Mouse (Mus musculus) splenic B cell, adult 2 months (primary cell): ENCODE results near the gene Rab37.

Experiments
- DNase-seq: peaks from one replicate; pipeline ENCODE4 v3.0.0-alpha.2; 2011; ENCODE audit warnings: low read depth, low spot score
- H3K27me3 ChIP-seq: 2 replicates; pipeline ENCODE4 v1.6.1; 2012; ENCODE audit warnings: mild to moderate bottlenecking, low read length, moderate library complexity, mixed read lengths; ENCODE audit not compliant: control insufficient read depth, poor library complexity, insufficient read depth, severe bottlenecking
- H3K36me3 ChIP-seq: 2 replicates; pipeline ENCODE4 v1.6.1; 2012; ENCODE audit warnings: mild to moderate bottlenecking, low read length, moderate library complexity, mixed read lengths; ENCODE audit not compliant: control insufficient read depth, poor library complexity, insufficient read depth, severe bottlenecking

Gene Rab37

GRCm38 (mm10) chr11:115100741-115101140 lies 9.5 kb downstream of the Rab37 start:
- DNase-seq: no peak
- no peaks in the 10 kb centered on the region for H3K27me3 ChIP-seq
- H3K36me3 ChIP-seq: no peaks in the 10 kb centered on the region

DNA sequence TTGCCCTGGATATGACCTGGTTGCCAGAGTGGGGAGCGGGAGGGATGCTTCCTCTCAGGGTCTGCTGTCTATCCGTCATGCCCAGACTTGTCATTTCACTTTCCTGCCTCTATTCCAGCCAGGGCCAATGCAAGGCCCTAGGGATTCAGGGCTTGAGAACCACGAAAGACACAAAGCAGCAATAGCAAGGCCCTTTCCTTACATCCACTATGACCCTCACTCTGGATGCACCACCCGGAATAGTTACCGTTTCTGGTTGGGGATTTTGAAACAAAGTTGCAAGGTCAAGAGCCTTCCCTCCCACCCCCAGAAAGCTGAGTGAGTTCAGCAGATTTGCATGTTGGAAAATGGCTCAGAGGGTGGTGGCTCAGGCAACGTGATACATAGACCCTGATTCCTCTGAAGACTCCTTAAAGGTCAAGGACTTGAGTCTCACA lies 10.4 kb downstream of the Rab37 start:
- no peak for DNase-seq
- no peaks in the 10 kb centered on the region for H3K36me3 ChIP-seq
- no peaks in the 10 kb centered on the region for H3K27me3 ChIP-seq

GRCm38 (mm10) chr11:115102116-115102515 lies 10.9 kb downstream of the Rab37 start:
- no peak for DNase-seq
- no peaks in the 10 kb centered on the region for H3K27me3 ChIP-seq
- no peaks in the 10 kb centered on the region for H3K36me3 ChIP-seq

GRCm38 (mm10) chr11:115103470-115104413 lies 12.5 kb downstream of the Rab37 start:
- Histone ChIP-seq H3K27me3 (no peaks in the 10 kb centered on the region), H3K36me3 (no peaks in the 10 kb centered on the region)

DNA sequence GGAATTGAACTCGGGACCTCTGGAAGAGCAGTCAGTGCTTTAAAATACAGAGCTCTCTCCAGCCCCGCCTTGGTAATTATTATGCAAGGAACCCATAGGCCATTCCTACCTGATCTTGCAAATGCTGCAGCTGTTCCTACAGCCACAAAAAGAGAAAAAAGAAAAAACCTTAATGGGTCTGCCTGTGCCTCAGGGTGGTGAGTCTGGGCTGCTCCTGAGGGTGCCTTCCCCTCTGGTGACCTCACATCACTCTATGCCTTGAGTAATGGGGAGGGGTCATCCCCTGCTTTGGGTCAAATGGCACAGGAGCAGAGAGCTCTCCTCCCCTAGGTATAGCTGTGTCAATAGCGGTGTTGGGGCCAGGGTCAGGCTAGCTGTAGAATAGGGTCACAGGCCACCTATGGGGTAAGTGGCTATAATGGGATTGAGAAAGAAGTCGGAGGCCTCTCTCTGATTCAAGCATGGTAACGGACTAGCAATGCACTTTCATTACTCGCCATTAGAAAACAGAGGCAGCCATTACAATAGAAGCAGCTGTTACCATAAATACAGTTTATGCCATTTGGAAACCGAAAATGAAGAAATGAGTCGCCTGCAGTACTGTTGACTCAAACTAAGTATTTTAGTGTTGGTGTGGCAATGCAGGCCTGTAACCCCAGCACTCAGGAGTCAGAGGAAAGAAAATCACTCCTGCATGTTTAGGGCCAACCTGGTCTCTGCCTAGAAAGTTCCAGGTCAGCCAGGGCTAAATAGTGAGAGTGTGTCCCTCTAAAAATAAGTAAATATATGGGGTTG lies 13.7 kb downstream of the Rab37 start:
- DNase-seq: no peak

More at GRCm38 (mm10) chr11:115103470-115104413, 12.5 kb downstream of the Rab37 start:
- peak; percentile 16 for DNase-seq

GRCm38 (mm10) chr11:115106638-115107037 lies 15.4 kb downstream of the Rab37 start:
- Histone ChIP-seq H3K36me3 (no peaks in the 10 kb centered on the region), H3K27me3 (no peaks in the 10 kb centered on the region)
- DNase-seq: peak; percentile 22

More for the DNA sequence above, 13.7 kb downstream of the Rab37 start:
- Histone ChIP-seq H3K27me3 (no peaks in the 10 kb centered on the region), H3K36me3 (no peaks in the 10 kb centered on the region)

- no peak for DNase-seq
- H3K36me3 ChIP-seq: no peaks in the 10 kb centered on the region
- H3K27me3 ChIP-seq: no peaks in the 10 kb centered on the region
Observed at GRCm38 (mm10) chr11:115107403-115107916, 16.2 kb downstream of the Rab37 start.

GRCm38 (mm10) chr11:115108176-115108575 lies 16.9 kb downstream of the Rab37 start:
- H3K36me3 ChIP-seq: no peaks in the 10 kb centered on the region
- DNase-seq: no peak
- H3K27me3 ChIP-seq: no peaks in the 10 kb centered on the region

GRCm38 (mm10) chr11:115110271-115110670 lies 19.0 kb downstream of the Rab37 start:
- Histone ChIP-seq H3K36me3 (no peaks in the 10 kb centered on the region), H3K27me3 (no peaks in the 10 kb centered on the region)
- DNase-seq: no peak

DNA sequence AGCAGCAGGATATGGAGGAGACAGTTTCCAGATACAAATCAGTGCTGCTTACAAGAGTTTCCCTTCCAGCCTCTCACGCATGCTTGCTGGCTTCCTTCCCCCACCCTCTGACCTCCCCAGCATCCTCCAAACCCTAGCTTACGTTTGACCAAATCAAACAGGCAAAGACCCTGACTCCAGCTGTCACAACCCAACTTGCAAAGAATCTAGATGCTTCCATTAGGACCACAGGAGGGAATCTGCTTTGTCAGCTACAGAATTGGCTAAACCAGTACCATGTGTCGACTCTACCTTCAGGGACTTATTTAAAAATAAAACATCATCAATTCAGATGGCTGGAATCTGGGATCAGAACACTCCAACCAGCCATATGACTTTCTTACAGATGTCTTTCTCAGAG lies 21.0 kb downstream of the Rab37 start:
- H3K27me3 ChIP-seq: no peaks in the 10 kb centered on the region
- DNase-seq: no peak
- H3K36me3 ChIP-seq: no peaks in the 10 kb centered on the region

- H3K36me3 ChIP-seq: no peaks in the 10 kb centered on the region
- DNase-seq: no peak
- no peaks in the 10 kb centered on the region for H3K27me3 ChIP-seq
Observed at GRCm38 (mm10) chr11:115119409-115119808, 28.2 kb downstream of the Rab37 start.

DNA sequence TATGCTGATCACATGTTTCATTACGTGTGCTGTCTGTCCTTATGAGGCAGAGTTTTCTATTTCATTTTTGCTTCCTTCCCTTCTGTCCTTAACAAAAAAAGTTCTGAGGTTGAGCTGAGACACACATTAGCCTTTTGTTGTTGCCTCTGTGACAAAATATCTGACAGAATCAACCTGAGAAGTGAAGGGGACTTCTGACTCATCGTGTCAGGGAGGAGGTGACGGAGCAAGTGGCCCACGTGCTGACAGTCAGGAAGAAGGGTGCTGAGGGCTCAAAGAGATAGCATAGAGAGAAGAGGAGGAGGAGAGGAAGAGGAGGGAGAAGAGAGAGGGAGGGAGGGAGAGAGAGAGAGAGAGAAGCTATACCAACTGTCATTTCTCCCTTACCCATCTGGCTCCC lies 37.3 kb downstream of the Rab37 start:
- no peak for DNase-seq
- Histone ChIP-seq H3K27me3 (no peaks in the 10 kb centered on the region), H3K36me3 (no peaks in the 10 kb centered on the region)

DNA sequence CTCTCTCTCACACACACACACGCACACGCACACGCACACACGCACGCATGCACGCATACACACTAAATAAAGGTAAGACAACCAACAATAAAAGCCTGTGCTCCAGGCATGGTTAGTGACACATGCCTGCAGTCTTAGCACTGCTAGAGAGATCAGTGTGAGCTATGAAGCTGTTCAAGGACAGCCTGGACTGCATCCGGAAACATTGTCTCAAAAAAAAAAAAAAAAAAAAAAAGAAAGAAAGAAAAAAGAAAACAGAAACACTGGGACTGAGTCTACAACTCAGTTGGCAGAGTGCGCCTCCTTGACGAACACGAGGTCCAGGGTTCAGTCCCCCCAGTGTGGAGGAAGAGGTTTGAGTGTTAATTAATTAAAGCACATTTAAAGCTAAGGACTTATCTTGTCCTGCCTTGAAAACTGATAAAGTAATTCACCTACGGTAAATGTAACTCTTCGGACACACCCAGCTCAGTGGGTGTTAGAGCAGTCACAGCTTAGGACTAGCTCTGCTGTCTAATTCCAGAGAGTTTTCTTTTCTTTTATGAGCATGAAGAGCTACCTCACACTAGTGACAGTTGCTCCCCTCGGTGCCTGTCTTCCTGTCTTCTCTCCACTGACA lies 38.4 kb downstream of the Rab37 start:
- no peaks in the 10 kb centered on the region for H3K27me3 ChIP-seq
- DNase-seq: no peak

GRCm38 (mm10) chr11:115131768-115132381 lies 40.6 kb downstream of the Rab37 start:
- no peaks in the 10 kb centered on the region for H3K36me3 ChIP-seq
- DNase-seq: peak; percentile 14
- no peaks in the 10 kb centered on the region for H3K27me3 ChIP-seq

More for the DNA sequence above, 38.4 kb downstream of the Rab37 start:
- no peaks in the 10 kb centered on the region for H3K36me3 ChIP-seq
